Mouse (Mus musculus): ENCODE data around the gene Ube2d1. TPM values are rescaled to one million over a fixed set of nuclear protein-coding genes. Genes with fewer than 3 reads are reported as not detected.

Gene Ube2d1
- 6.2 and 6.4 TPM in 2 replicates for polyA plus RNA-seq (2012; rRNA removed)

DNA sequence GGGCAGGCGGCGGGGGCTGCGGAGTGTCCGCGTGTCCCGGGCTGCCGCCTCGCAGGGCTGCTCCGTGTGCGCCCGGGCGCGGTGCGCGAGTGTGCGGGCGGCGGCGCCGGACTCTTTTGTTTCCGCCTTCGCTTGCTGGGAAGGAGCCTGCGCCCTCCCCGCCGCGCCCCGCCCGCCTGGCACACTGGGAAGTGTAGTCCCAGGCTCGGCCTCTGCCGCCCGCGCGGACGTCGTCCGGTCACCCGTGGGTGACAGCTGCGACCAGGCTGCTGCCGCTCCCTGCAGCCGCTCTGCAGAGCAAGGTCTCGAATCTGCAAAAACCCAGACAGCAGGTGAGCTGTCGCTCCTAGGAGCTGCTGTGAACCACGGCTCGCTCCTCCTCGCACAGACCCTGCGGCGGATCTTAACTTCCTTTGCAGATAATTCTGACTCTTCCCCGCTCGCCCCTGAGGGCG lies at the start of gene Ube2d1:
Gene Ube2d1 (minus strand): TSS at position 137 of the 455 bp plus-strand sequence.

DNA sequence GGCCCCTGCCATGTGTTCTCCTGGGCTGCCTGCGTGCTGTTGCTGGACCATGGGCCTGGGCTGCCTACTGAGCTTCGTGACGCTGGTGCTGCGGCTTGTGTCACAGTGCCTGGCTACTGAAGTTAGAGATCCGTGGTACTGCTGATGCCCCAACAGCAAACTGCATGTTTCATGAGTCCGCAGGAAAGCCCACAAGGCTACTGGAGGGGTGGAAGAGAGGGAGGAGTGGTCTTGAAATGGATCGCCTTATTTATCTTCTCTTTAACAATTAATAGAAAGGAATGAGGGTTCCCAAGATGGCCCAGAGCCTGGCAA lies 46.9 kb downstream of the Ube2d1 start, which contains the start of gene Tfam:
Gene Tfam (minus strand): TSS at position 41 of the 315 bp plus-strand sequence.

Other genes with a start within 250 kb of the Ube2d1 start
- gene Bicc1, start 125.6 kb downstream of the Ube2d1 start, polyA plus RNA-seq (2012; rRNA removed) = 1.9 and 3.2 TPM in 2 replicates
- gene Tfam, start 47.0 kb downstream of the Ube2d1 start, polyA plus RNA-seq (2012; rRNA removed) = 2.0 and 2.1 TPM in 2 replicates
- 66.3 and 94.4 TPM in 2 replicates for gene Cisd1, start 59.7 kb upstream of the Ube2d1 start, polyA plus RNA-seq (2012; rRNA removed)
- gene Ipmk, start 62.5 kb upstream of the Ube2d1 start, polyA plus RNA-seq (2012; rRNA removed) = 3.6 and 5.2 TPM in 2 replicates

Measured in stomach, adult 2 months (tissue).